Mouse (Mus musculus) CD4-positive, CD25-positive, alpha-beta regulatory T cell, adult 4 months (primary cell): ENCODE measurements around the gene Adss. TPM values are rescaled to one million over a fixed set of nuclear protein-coding genes. Genes with fewer than 3 reads are reported as not detected.
"Not testable (repeated sequence)": the region's sequence is repeated elsewhere in the genome, so short reads cannot be mapped to it uniquely, and the experiment has no call there.

ENCODE experiments used
- ATAC-seq: one replicate; pipeline ENCODE4 v1.8.0; 2017
- polyA plus RNA-seq, 2 experiments: library from polyadenylated mRNA; unstranded; fragments of 100-300 nt; shearing (Covaris generic); gene quantifications; one replicate each; pipeline ENCODE4 v1.2.1; 2017

Gene Adss
- polyA plus RNA-seq: 10 to 100 TPM; 44.5 to 54.9 TPM

- ATAC-seq: peak; percentile 83
These were observed at the start of gene Adss for GRCm38 (mm10) chr1:177796193-177796939. Adss (minus strand) TSS chr1:177796511.

- ATAC-seq: not testable (repeated sequence)
These were observed 49.5 kb upstream of the Adss start for GRCm38 (mm10) chr1:177845812-177846211.

- not testable (repeated sequence) for ATAC-seq
These were observed 31.5 kb upstream of the Adss start for GRCm38 (mm10) chr1:177827776-177828175.

- ATAC-seq: not testable (repeated sequence)
These were observed 10.5 kb upstream of the Adss start for GRCm38 (mm10) chr1:177806772-177807171.

GRCm38 (mm10) chr1:177803511-177803910, 7.2 kb upstream of the Adss start:
- no peak for ATAC-seq

GRCm38 (mm10) chr1:177797151-177797755, 942 bp upstream of the Adss start:
- ATAC-seq: no peak

- ATAC-seq: peak; percentile 14
These were observed 704 bp downstream of the Adss start for GRCm38 (mm10) chr1:177795421-177796192.

- ATAC-seq: no peak
These were observed 1.4 kb downstream of the Adss start for GRCm38 (mm10) chr1:177794866-177795265.

- ATAC-seq: peak; percentile 11
These were observed 3.5 kb downstream of the Adss start for GRCm38 (mm10) chr1:177792835-177793234.

- ATAC-seq: no peak
These were observed 18.9 kb downstream of the Adss start for GRCm38 (mm10) chr1:177777397-177777796.

- no peak for ATAC-seq
These were observed 27.4 kb downstream of the Adss start for GRCm38 (mm10) chr1:177768931-177769330.

- no peak for ATAC-seq
These were observed 39.1 kb downstream of the Adss start for GRCm38 (mm10) chr1:177757249-177757648.

GRCm38 (mm10) chr1:177753496-177753895, 42.8 kb downstream of the Adss start:
- ATAC-seq: no peak

GRCm38 (mm10) chr1:177747869-177748540, 48.3 kb downstream of the Adss start:
- ATAC-seq: no peak

GRCm38 (mm10) chr1:177744521-177745325, 51.6 kb downstream of the Adss start:
- ATAC-seq: no peak

- ATAC-seq: no peak
These were observed 54.2 kb downstream of the Adss start for GRCm38 (mm10) chr1:177742119-177742518.

GRCm38 (mm10) chr1:177740707-177741106, 55.6 kb downstream of the Adss start:
- ATAC-seq: no peak

- no peak for ATAC-seq
These were observed 58.7 kb downstream of the Adss start for GRCm38 (mm10) chr1:177737505-177738105.

GRCm38 (mm10) chr1:177731973-177732372, 64.3 kb downstream of the Adss start:
- no peak for ATAC-seq

- ATAC-seq: no peak
These were observed 67.0 kb downstream of the Adss start, which contains the start of gene 1700016C15Rik for GRCm38 (mm10) chr1:177729043-177730024. 1700016C15Rik (plus strand) TSS chr1:177729814.
